Mouse (Mus musculus): ENCODE data around the gene Adap1. TPM values are rescaled to one million over a fixed set of nuclear protein-coding genes. Genes with fewer than 3 reads are reported as not detected.

Gene Adap1
- polyA plus RNA-seq, 1 experiment from 2014 or later: 2.3 TPM

- no peaks in the 10 kb centered on the region for H3K4me1 ChIP-seq (ENCODE audit: control insufficient read depth, insufficient read depth, low read length)
- no peak overlapping the region for H3K4me2 ChIP-seq (replicated peaks; ENCODE audit: low read depth, low read length)
- no peak for ATAC-seq (ENCODE audit: insufficient number of reproducible peaks, insufficient read depth, low FRiP score, low read depth)
- no peaks in the 10 kb centered on the region for H3K9me3 ChIP-seq (ENCODE audit: control insufficient read depth, low read depth, low read length)
- no peak overlapping the region for H3K9ac ChIP-seq (replicated peaks; ENCODE audit: low read depth, low read length)
- no peaks in the 10 kb centered on the region for H3K36me3 ChIP-seq (ENCODE audit: control insufficient read depth, insufficient read depth, low read length)
- no peak overlapping the region for H3K4me3 ChIP-seq (ENCODE audit: low read depth, low read length)
- no peak overlapping the region for H3K27ac ChIP-seq (ENCODE audit: low read length)
- WGBS: 90% methylated on average over 4 of the region's 4 CpGs
- H3K27me3 ChIP-seq (ENCODE audit: control insufficient read depth, insufficient read depth, low read length): no peaks in the 10 kb centered on the region
Measured at GRCm38 (mm10) chr5:139310477-139310876, 14.9 kb downstream of the Adap1 start.

GRCm38 (mm10) chr5:139309946-139310345, 15.5 kb downstream of the Adap1 start:
- no peak overlapping the region for H3K9ac ChIP-seq (replicated peaks; ENCODE audit: low read depth, low read length)
- no peaks in the 10 kb centered on the region for H3K9me3 ChIP-seq (ENCODE audit: control insufficient read depth, low read depth, low read length)
- no peaks in the 10 kb centered on the region for H3K36me3 ChIP-seq (ENCODE audit: control insufficient read depth, insufficient read depth, low read length)
- H3K4me2 ChIP-seq (replicated peaks; ENCODE audit: low read depth, low read length): no peak overlapping the region
- no peaks in the 10 kb centered on the region for H3K4me1 ChIP-seq (ENCODE audit: control insufficient read depth, insufficient read depth, low read length)
- H3K27ac ChIP-seq (ENCODE audit: low read length): no peak overlapping the region
- WGBS: 60% methylated on average over 3 of the region's 3 CpGs
- H3K27me3 ChIP-seq (ENCODE audit: control insufficient read depth, insufficient read depth, low read length): no peaks in the 10 kb centered on the region
- ATAC-seq (ENCODE audit: insufficient number of reproducible peaks, insufficient read depth, low FRiP score, low read depth): no peak
- no peak overlapping the region for H3K4me3 ChIP-seq (ENCODE audit: low read depth, low read length)

DNA sequence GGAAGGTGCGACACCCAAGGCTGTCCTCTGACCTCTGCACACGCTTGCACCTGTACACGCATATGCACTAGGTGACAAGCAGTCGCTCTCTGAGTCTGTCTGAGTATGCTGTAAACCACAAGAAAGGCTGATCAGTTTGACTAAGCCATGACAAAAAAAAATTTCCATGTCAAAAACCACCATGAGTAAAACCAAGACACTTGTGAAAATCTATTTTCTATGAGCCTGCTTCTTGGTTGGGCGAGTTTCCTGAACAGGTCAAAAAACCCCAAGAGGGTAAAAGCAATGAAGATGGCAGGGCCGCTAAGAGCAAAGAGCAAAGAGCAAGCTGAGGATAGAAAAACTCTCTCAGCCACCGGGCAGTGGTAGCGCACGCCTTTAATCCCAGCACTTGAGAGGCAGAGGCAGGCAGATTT, 21.8 kb downstream of the Adap1 start:
- ATAC-seq (ENCODE audit: insufficient number of reproducible peaks, insufficient read depth, low FRiP score, low read depth): no peak
- WGBS: 85% methylated on average over 9 of the region's 9 CpGs
- Histone ChIP-seq H3K4me1 (ENCODE audit: control insufficient read depth, insufficient read depth, low read length) (no peaks in the 10 kb centered on the region), H3K27ac (ENCODE audit: low read length) (no peak overlapping the region), H3K9me3 (ENCODE audit: control insufficient read depth, low read depth, low read length) (no peaks in the 10 kb centered on the region), H3K4me3 (ENCODE audit: low read depth, low read length) (no peak overlapping the region), H3K9ac (replicated peaks; ENCODE audit: low read depth, low read length) (no peak overlapping the region), H3K36me3 (ENCODE audit: control insufficient read depth, insufficient read depth, low read length) (no peaks in the 10 kb centered on the region), H3K27me3 (ENCODE audit: control insufficient read depth, insufficient read depth, low read length) (no peaks in the 10 kb centered on the region), H3K4me2 (replicated peaks; ENCODE audit: low read depth, low read length) (no peak overlapping the region)

- no peak overlapping the region for H3K4me2 ChIP-seq (replicated peaks; ENCODE audit: low read depth, low read length)
- no peak for ATAC-seq (ENCODE audit: insufficient number of reproducible peaks, insufficient read depth, low FRiP score, low read depth)
- 76% methylated on average over 6 of the region's 6 CpGs for WGBS
Measured at GRCm38 (mm10) chr5:139302101-139302500, 23.3 kb downstream of the Adap1 start.

DNA sequence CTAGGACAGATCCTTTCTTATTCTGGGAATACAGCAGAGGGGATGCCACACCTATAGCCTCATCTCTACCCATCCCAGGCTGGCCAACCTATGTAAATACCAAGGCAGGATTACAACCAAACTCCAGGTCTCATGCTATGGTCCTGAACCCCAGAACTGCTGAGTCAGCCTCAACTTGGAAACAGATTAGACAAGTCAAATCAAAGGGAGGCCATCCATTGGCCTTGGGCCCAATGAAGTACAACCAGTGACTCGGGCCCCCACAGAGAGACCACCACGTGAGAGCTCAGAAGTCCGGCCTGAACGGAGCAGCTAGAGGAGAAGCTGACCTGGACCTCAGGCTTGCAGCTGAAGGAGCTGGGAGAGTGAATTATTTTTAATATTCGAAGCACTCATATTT, 27.7 kb downstream of the Adap1 start:
- no peaks in the 10 kb centered on the region for H3K36me3 ChIP-seq (ENCODE audit: control insufficient read depth, insufficient read depth, low read length)
- H3K27ac ChIP-seq (ENCODE audit: low read length): no peak overlapping the region
- WGBS: 83% methylated on average over 5 of the region's 5 CpGs
- H3K4me1 ChIP-seq (ENCODE audit: control insufficient read depth, insufficient read depth, low read length): no peaks in the 10 kb centered on the region
- H3K27me3 ChIP-seq (ENCODE audit: control insufficient read depth, insufficient read depth, low read length): no peaks in the 10 kb centered on the region
- H3K9me3 ChIP-seq (ENCODE audit: control insufficient read depth, low read depth, low read length): no peaks in the 10 kb centered on the region
- no peak for ATAC-seq (ENCODE audit: insufficient number of reproducible peaks, insufficient read depth, low FRiP score, low read depth)
- H3K4me2 ChIP-seq (replicated peaks; ENCODE audit: low read depth, low read length): no peak overlapping the region
- no peak overlapping the region for H3K9ac ChIP-seq (replicated peaks; ENCODE audit: low read depth, low read length)
- no peak overlapping the region for H3K4me3 ChIP-seq (ENCODE audit: low read depth, low read length)

More at GRCm38 (mm10) chr5:139302101-139302500, 23.3 kb downstream of the Adap1 start:
- Histone ChIP-seq H3K9ac (replicated peaks; ENCODE audit: low read depth, low read length) (no peak overlapping the region), H3K9me3 (ENCODE audit: control insufficient read depth, low read depth, low read length) (no peaks in the 10 kb centered on the region), H3K27ac (ENCODE audit: low read length) (no peak overlapping the region), H3K4me1 (ENCODE audit: control insufficient read depth, insufficient read depth, low read length) (no peaks in the 10 kb centered on the region), H3K36me3 (ENCODE audit: control insufficient read depth, insufficient read depth, low read length) (no peaks in the 10 kb centered on the region), H3K4me3 (ENCODE audit: low read depth, low read length) (no peak overlapping the region), H3K27me3 (ENCODE audit: control insufficient read depth, insufficient read depth, low read length) (no peaks in the 10 kb centered on the region)

- no peaks in the 10 kb centered on the region for H3K4me1 ChIP-seq (ENCODE audit: control insufficient read depth, insufficient read depth, low read length)
- no peak overlapping the region for H3K4me2 ChIP-seq (replicated peaks; ENCODE audit: low read depth, low read length)
- no peaks in the 10 kb centered on the region for H3K9me3 ChIP-seq (ENCODE audit: control insufficient read depth, low read depth, low read length)
- H3K9ac ChIP-seq (replicated peaks; ENCODE audit: low read depth, low read length): no peak overlapping the region
- H3K4me3 ChIP-seq (ENCODE audit: low read depth, low read length): no peak overlapping the region
- H3K27me3 ChIP-seq (ENCODE audit: control insufficient read depth, insufficient read depth, low read length): no peaks in the 10 kb centered on the region
- no peak overlapping the region for H3K27ac ChIP-seq (ENCODE audit: low read length)
- no peak for ATAC-seq (ENCODE audit: insufficient number of reproducible peaks, insufficient read depth, low FRiP score, low read depth)
- no peaks in the 10 kb centered on the region for H3K36me3 ChIP-seq (ENCODE audit: control insufficient read depth, insufficient read depth, low read length)
- 87% methylated on average over 10 of the region's 10 CpGs for WGBS
Measured at GRCm38 (mm10) chr5:139297092-139297491, 28.3 kb downstream of the Adap1 start.

DNA sequence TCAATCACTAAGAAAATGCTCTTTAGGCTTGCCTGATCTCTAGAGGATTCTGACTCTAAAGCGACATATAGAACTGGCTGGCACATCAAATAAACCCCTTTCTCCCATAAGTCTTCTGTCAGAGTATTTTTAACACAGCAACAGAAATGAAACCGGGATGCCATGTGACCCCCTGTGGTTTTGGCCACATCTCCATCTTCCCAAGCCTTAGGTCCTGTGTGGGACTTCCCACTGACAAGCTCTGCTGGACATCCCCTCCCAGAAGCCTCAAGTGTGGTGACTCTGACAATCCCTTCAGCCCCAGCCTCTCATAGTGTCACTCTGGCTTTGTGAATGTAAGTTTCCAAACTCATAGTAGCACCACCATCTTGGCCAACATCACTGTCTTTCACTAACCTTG, 31.3 kb downstream of the Adap1 start:
- Histone ChIP-seq H3K4me2 (replicated peaks; ENCODE audit: low read depth, low read length) (no peak overlapping the region), H3K9ac (replicated peaks; ENCODE audit: low read depth, low read length) (no peak overlapping the region), H3K4me1 (ENCODE audit: control insufficient read depth, insufficient read depth, low read length) (no peaks in the 10 kb centered on the region), H3K36me3 (ENCODE audit: control insufficient read depth, insufficient read depth, low read length) (no peaks in the 10 kb centered on the region), H3K27me3 (ENCODE audit: control insufficient read depth, insufficient read depth, low read length) (no peaks in the 10 kb centered on the region), H3K4me3 (ENCODE audit: low read depth, low read length) (no peak overlapping the region), H3K27ac (ENCODE audit: low read length) (no peak overlapping the region), H3K9me3 (ENCODE audit: control insufficient read depth, low read depth, low read length) (no peaks in the 10 kb centered on the region)
- 75% methylated on average over 2 of the region's 2 CpGs for WGBS
- no peak for ATAC-seq (ENCODE audit: insufficient number of reproducible peaks, insufficient read depth, low FRiP score, low read depth)

DNA sequence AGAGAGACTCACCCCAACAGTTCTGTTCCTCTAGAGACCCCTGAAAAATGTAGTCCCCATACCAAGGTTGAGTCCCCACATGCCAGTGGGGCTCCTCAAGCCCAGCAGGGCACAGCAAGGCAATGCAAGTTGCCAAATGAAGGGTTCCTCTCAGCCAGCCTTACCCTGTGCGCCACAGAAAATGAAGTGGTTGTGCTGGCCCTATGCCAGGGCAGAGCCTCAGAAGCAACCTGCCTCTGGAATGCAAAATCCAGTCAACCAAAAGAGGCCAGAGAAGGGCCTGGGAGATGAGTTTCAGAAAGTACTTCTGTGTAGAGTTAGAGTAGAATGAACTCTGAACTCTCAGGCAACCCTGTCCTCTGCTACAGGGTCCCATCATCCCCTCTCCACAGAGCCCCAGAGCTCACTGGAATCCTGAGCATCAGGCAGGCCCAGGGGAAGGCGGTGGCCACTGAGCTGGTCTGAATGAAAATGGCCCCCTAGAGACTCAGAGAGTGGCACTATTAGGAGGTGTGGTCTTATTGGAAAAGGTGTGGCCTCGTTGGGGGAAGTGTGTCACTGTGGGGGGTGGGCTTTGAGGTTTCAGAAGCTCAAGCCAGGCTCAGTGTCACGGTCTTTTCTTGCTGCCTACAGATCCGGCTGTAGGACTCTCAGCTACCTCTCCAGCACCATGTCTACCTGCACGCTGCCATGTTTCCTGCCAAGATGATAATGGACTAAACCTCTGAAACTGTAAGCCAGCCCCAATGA, 33.4 kb downstream of the Adap1 start:
- H3K9me3 ChIP-seq (ENCODE audit: control insufficient read depth, low read depth, low read length): no peaks in the 10 kb centered on the region
- H3K4me3 ChIP-seq (ENCODE audit: low read depth, low read length): no peak overlapping the region
- H3K36me3 ChIP-seq (ENCODE audit: control insufficient read depth, insufficient read depth, low read length): no peaks in the 10 kb centered on the region
- no peaks in the 10 kb centered on the region for H3K27me3 ChIP-seq (ENCODE audit: control insufficient read depth, insufficient read depth, low read length)
- peaks cover 2% of the 10 kb centered on the region; the same call in 1 of the 2 replicates for H3K4me1 ChIP-seq (ENCODE audit: control insufficient read depth, insufficient read depth, low read length)
- no peak overlapping the region for H3K27ac ChIP-seq (ENCODE audit: low read length)
- no peak overlapping the region for H3K9ac ChIP-seq (replicated peaks; ENCODE audit: low read depth, low read length)
- WGBS: 70% methylated on average over 6 of the region's 6 CpGs
- H3K4me2 ChIP-seq (replicated peaks; ENCODE audit: low read depth, low read length): no peak overlapping the region
- ATAC-seq (ENCODE audit: insufficient number of reproducible peaks, insufficient read depth, low FRiP score, low read depth): no peak

Data from stomach, embryonic 14.5 days (tissue).